Mouse (Mus musculus) hindbrain, embryonic 16.5 days (tissue): Measurements from ENCODE around the gene Grb10. TPM values are rescaled to one million over a fixed set of nuclear protein-coding genes. Genes with fewer than 3 reads are reported as not detected.

Experiments used
- ATAC-seq: fragments of 200-750 bp; cut with Nextera tagmentation; 2 replicates; pipeline ENCODE4 v1.8.0; 2017; ENCODE audit warnings: moderate TSS enrichment, moderate library complexity
- H3K27ac ChIP-seq: fragments of 300-500 bp; sonication (generic); 2 replicates; pipeline ENCODE4 v1.5.1; 2014; ENCODE audit warnings: low read depth, mild to moderate bottlenecking, control low read depth, low read length, moderate library complexity
- H3K27me3 ChIP-seq: fragments of 300-500 bp; sonication (generic); replicated peaks from 2 replicates; pipeline ENCODE4 v1.6.1; 2014; ENCODE audit warnings: low read length; ENCODE audit not compliant: control insufficient read depth, insufficient read depth
- H3K36me3 ChIP-seq: fragments of 300-500 bp; sonication (generic); 2 replicates; pipeline ENCODE4 v1.6.1; 2014; ENCODE audit warnings: mild to moderate bottlenecking, low read length, moderate library complexity, mixed read lengths; ENCODE audit not compliant: control insufficient read depth, insufficient read depth
- H3K4me1 ChIP-seq: fragments of 300-500 bp; sonication (generic); 2 replicates; pipeline ENCODE4 v1.6.1; 2014; ENCODE audit warnings: low read depth, low read length; ENCODE audit not compliant: control insufficient read depth, insufficient read depth
- H3K4me2 ChIP-seq: fragments of 300-500 bp; sonication (generic); 2 replicates; pipeline ENCODE4 v1.6.1; 2014; ENCODE audit warnings: mild to moderate bottlenecking, low read length, control low read depth, moderate library complexity
- H3K4me3 ChIP-seq: fragments of 300-500 bp; sonication (generic); 2 replicates; pipeline ENCODE4 v1.5.1; 2014; ENCODE audit warnings: mild to moderate bottlenecking, low read length, control low read depth, moderate library complexity
- H3K9ac ChIP-seq: fragments of 300-500 bp; sonication (generic); 2 replicates; pipeline ENCODE4 v1.6.1; 2014; ENCODE audit warnings: low read depth, mild to moderate bottlenecking, control low read depth, low read length, moderate library complexity
- H3K9me3 ChIP-seq: fragments of 300-500 bp; sonication (generic); 2 replicates; pipeline ENCODE4 v1.6.1; 2014; ENCODE audit warnings: mild to moderate bottlenecking, low read length, moderate library complexity; ENCODE audit not compliant: control insufficient read depth
- WGBS: fragments of 180-500 bp; shearing (Covaris S2); extraction: QIAGEN DNeasy Blood & Tissue Kit; methylation state at CpG from one replicate; pipeline ENCODE4 v1.1.7; 2014; 5-methylcytosine and 5-hydroxymethylcytosine counted together
- polyA plus RNA-seq: library from polyadenylated mRNA; unstranded; fragments of >200 nt; fragmentation: Nextera tagmentation; extraction: Ambion mirVana; gene quantifications from 2 replicates; pipeline ENCODE4 v1.2.1, GENCODE M21; 2015

Grb10 gene
- polyA plus RNA-seq, 1 experiment from 2014 or later, result 72.7 TPM

GRCm38 (mm10) chr11:11885921-11886320 is 152.6 kb downstream of the Grb10 start:
- H3K9ac ChIP-seq, result no peak overlapping the region
- 3% methylated on average over 3 of the region's 3 CpGs for WGBS
- no peaks in the 10 kb centered on the region for H3K36me3 ChIP-seq

DNA sequence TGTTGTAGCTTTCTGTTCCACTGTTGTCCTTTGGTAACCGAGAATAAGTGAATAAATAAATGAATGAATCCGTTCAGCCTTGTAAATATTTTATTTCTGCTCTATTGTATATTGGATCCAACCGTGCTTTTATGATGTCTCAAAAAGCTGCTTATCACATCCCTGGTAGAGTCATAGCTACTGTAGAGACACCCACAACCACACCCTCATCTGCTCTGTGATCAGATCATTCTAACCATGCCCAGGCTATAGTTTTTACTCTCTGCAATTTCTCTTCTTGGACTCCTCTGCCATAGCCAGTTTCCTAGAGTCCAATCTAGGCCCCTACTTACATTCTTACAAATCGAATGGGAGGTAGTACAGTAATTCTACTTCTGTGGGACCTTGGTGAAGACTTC is 153.2 kb downstream of the Grb10 start:
- no peaks in the 10 kb centered on the region for H3K36me3 ChIP-seq
- peaks cover 2% of the 10 kb centered on the region; the same call in 1 of the 2 replicates for H3K4me1 ChIP-seq
- 68% methylated on average over 4 of the region's 4 CpGs for WGBS
- H3K9me3 ChIP-seq, result no peaks in the 10 kb centered on the region
- H3K4me2 ChIP-seq, result no peak overlapping the region
- H3K27ac ChIP-seq, result no peak overlapping the region
- no peak overlapping the region for H3K4me3 ChIP-seq
- no peak for ATAC-seq
- H3K9ac ChIP-seq, result no peak overlapping the region
- no peaks in the 10 kb centered on the region for H3K27me3 ChIP-seq

More at GRCm38 (mm10) chr11:11885921-11886320, 152.6 kb downstream of the Grb10 start:
- Histone ChIP-seq H3K9me3 (no peaks in the 10 kb centered on the region), H3K4me3 (no peak overlapping the region), H3K27ac (no peak overlapping the region), H3K4me2 (no peak overlapping the region), H3K27me3 (no peaks in the 10 kb centered on the region), H3K4me1 (peaks cover 2% of the 10 kb centered on the region; the same call in 1 of the 2 replicates)
- no peak for ATAC-seq

GRCm38 (mm10) chr11:11884533-11885245 is 153.8 kb downstream of the Grb10 start:
- H3K36me3 ChIP-seq, result no peaks in the 10 kb centered on the region
- H3K4me2 ChIP-seq, result no peak overlapping the region
- no peak for ATAC-seq
- H3K9me3 ChIP-seq, result no peaks in the 10 kb centered on the region
- H3K9ac ChIP-seq, result no peak overlapping the region
- H3K27me3 ChIP-seq, result no peaks in the 10 kb centered on the region
- no peak overlapping the region for H3K27ac ChIP-seq
- H3K4me1 ChIP-seq, result peaks cover 2% of the 10 kb centered on the region; the same call in 1 of the 2 replicates
- 34% methylated on average over 11 of the region's 11 CpGs for WGBS
- no peak overlapping the region for H3K4me3 ChIP-seq

DNA sequence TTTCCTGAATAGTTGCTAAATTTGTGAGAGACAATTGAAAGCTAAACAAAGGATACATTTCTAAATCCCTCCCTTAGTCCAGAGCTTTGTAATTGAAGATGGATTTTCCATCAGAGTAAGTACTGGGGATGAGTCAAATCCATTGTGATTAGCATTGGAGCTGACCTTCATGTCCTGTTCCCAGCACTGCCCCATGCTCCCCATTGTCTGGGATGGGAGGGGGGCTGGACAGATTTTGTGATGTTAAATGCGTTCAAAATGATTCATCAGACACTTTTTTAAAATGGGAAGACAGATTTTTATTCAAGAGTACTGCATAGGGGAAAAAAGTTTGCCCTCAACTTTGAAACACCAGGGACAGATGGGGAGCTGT is 156.7 kb downstream of the Grb10 start:
- ATAC-seq, result no peak
- WGBS, result 15% methylated on average over 1 of the region's 1 CpGs
- Histone ChIP-seq H3K9me3 (no peaks in the 10 kb centered on the region), H3K27me3 (no peaks in the 10 kb centered on the region), H3K9ac (no peak overlapping the region), H3K4me2 (no peak overlapping the region), H3K27ac (no peak overlapping the region), H3K36me3 (no peaks in the 10 kb centered on the region), H3K4me1 (peaks cover 9% of the 10 kb centered on the region), H3K4me3 (no peak overlapping the region)

GRCm38 (mm10) chr11:11881026-11881782 is 157.3 kb downstream of the Grb10 start:
- Histone ChIP-seq H3K9ac (no peak overlapping the region), H3K9me3 (no peaks in the 10 kb centered on the region), H3K36me3 (no peaks in the 10 kb centered on the region), H3K4me2 (no peak overlapping the region), H3K4me3 (no peak overlapping the region), H3K4me1 (peaks cover 9% of the 10 kb centered on the region), H3K27me3 (no peaks in the 10 kb centered on the region), H3K27ac (no peak overlapping the region)
- ATAC-seq, result no peak
- 30% methylated on average over 13 of the region's 13 CpGs for WGBS

Other genes with a start within 250 kb of the Grb10 start
- gene Fignl1, start 229.7 kb downstream of the Grb10 start, polyA plus RNA-seq, result 12.4 and 13.5 TPM in 2 replicates
- gene Ddc, start 140.5 kb downstream of the Grb10 start, polyA plus RNA-seq, result 10.6 and 11.9 TPM in 2 replicates